Mouse (Mus musculus): ENCODE measurements around the gene Rpl38.

- TF ChIP-seq CTCF (IDR thresholded peaks at IDR 0.05; ENCODE audit: low read depth, low read length) (no peak), POLR2A (IDR thresholded peaks at IDR 0.05; ENCODE audit: insufficient read depth, low read length) (no peak), EP300 (IDR thresholded peaks at IDR 0.05; ENCODE audit: insufficient read depth, low read depth, low read length) (no peak)
Measured at GRCm38 (mm10) chr11:114668741-114669623, 658 bp downstream of the Rpl38 start.
